Mouse (Mus musculus) ES-E14 (cell line): Measurements from ENCODE around the gene Casp8ap2. TPM values are rescaled to one million over a fixed set of nuclear protein-coding genes. Genes with fewer than 3 reads are reported as not detected.

ENCODE experiments used
- DNase-seq: peaks from one replicate; pipeline ENCODE4 v3.0.0-alpha.2; 2013; ENCODE audit warnings: low read depth, low spot score
- H3K27ac ChIP-seq: 2 replicates; pipeline ENCODE4 v1.5.1; 2012; ENCODE audit warnings: low read depth, mild to moderate bottlenecking, low read length, moderate library complexity, mixed read lengths; ENCODE audit not compliant: poor library complexity, insufficient read depth, severe bottlenecking
- H3K36me3 ChIP-seq: 2 replicates; pipeline ENCODE4 v1.6.1; 2012; ENCODE audit warnings: mild to moderate bottlenecking, low read length, moderate library complexity, mixed read lengths; ENCODE audit not compliant: control insufficient read depth, poor library complexity, insufficient read depth, severe bottlenecking
- H3K4me1 ChIP-seq, 2 experiments: fragments of 150-350 bp in 1 of 2; sonication (generic) in 1 of 2; 2 replicates each; pipeline ENCODE4 v1.6.1; 2012; ENCODE audit warnings: low read length in 2 of 2, mild to moderate bottlenecking in 1 of 2, mixed read lengths in 1 of 2; ENCODE audit not compliant: control insufficient read depth in 2 of 2, insufficient read depth in 2 of 2, poor library complexity in 1 of 2
- H3K4me3 ChIP-seq, 2 experiments: fragments of 150-350 bp in 1 of 2; sonication (generic) in 1 of 2; 2 replicates each; pipeline ENCODE4 v1.5.1; 2012; ENCODE audit warnings: low read length in 2 of 2, low read depth in 1 of 2, mild to moderate bottlenecking in 1 of 2, mixed read lengths in 1 of 2; ENCODE audit not compliant: insufficient read depth in 1 of 2, poor library complexity in 1 of 2, severe bottlenecking in 1 of 2
- H3K9ac ChIP-seq: 2 replicates; pipeline ENCODE4 v1.6.1; 2012; ENCODE audit warnings: low read depth, mild to moderate bottlenecking, low read length, mixed read lengths; ENCODE audit not compliant: poor library complexity, insufficient read depth, severe bottlenecking
- H3K9me3 ChIP-seq: fragments of 150-350 bp; sonication (generic); 2 replicates; pipeline ENCODE4 v1.6.1; 2012; ENCODE audit warnings: low read depth, mild to moderate bottlenecking, low read length; ENCODE audit not compliant: control insufficient read depth, insufficient read depth
- CHD2 ChIP-seq: IDR thresholded peaks from 2 replicates; pipeline ENCODE4 v1.6.1; 2014; ENCODE audit warnings: mild to moderate bottlenecking, low read depth, low read length, inconsistent platforms
- HCFC1 ChIP-seq: IDR thresholded peaks from 2 replicates; pipeline ENCODE4 v1.6.1; 2012; ENCODE audit warnings: low read length, inconsistent platforms, borderline replicate concordance; ENCODE audit not compliant: insufficient read depth
- MAFK ChIP-seq: IDR thresholded peaks from 2 replicates; pipeline ENCODE4 v1.6.1; 2014; ENCODE audit warnings: mild to moderate bottlenecking, low read depth, low read length, inconsistent platforms; ENCODE audit not compliant: insufficient read depth
- ZC3H11A ChIP-seq: IDR thresholded peaks from 2 replicates; pipeline ENCODE4 v1.6.1; 2012; ENCODE audit warnings: low read depth, mild to moderate bottlenecking, inconsistent platforms, low read length, borderline replicate concordance
- ZNF384 ChIP-seq: IDR thresholded peaks from 2 replicates; pipeline ENCODE4 v1.6.1; 2012; ENCODE audit warnings: low read depth, low read length, inconsistent platforms
- in situ Hi-C, 2 experiments: fragments of 600-800 bp; cut with MboI; formaldehyde crosslinking; loops; one replicate each; pipeline ENCODE4 v1.15.1; 2025; ENCODE audit warnings: low sequenced_read_pairs in 2 of 2, inconsistent platforms in 1 of 2; ENCODE audit not compliant: unreplicated experiment in 2 of 2
- total RNA-seq: library from RNA; depleted of rRNA; stranded (reverse); fragments of 300-350 nt; gene quantifications from 2 replicates; pipeline ENCODE4 v1.2.3, GENCODE M21; 2012; rRNA removed

The Casp8ap2 gene
- 30.7 and 39.0 TPM in 2 replicates for total RNA-seq

DNA sequence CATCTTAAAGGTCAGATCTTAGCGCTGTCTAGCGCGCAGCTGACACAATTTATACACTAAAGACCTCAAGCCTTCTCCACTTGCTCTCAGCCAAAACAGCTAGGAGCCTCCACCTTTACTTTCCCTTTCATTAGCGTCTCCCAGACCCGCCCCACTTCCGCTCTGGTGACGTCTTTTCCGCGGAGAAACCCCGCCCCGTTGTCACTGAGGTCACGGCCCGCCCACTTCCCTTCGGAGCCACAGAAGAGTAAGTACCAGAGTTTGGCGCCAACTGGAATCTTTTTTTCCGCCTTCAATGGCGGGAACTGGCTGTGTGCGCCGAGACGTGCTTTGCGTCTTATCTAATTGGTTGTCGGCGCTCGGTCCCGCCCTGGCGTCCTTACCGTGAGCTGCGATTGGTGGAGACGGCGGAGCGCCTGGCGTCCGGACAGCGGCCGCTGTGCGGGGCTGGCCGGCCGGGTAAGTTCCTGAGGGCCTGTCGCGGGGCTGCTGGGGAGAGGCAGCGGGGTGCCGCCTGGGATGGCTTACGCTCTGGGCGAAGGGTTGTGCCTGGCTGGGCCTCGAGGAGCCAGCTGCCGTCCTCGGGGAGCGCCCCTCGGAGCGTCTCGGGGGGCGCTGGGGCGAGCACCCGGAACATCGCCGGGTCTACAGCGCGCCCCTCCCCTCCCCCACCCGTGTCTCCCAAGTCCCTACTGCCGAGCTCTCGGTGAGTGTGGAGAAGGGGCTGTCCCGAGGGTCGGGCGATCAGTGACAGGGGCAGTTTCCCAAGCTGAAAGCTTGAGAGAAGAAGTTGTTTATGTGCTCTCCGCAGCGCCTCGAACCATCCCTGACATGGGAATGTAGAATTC is at the start of gene Casp8ap2:
Gene Casp8ap2 (plus strand): TSS at position 418 of the 848 bp plus-strand sequence.
- Histone ChIP-seq H3K4me3 (peak within 1 kb of the TSS; percentile 97 to 98), H3K9ac (peak within 1 kb of the TSS; percentile 98), H3K4me1 (0 out of 4 replicates have a peak, but pooled peaks cover 0 to 3% of the 10 kb centered on the region in 2 experiments), H3K9me3 (no peaks in the 10 kb centered on the region), H3K27ac (peak within 1 kb of the TSS; percentile 83), H3K36me3 (peaks cover 4% of the 10 kb centered on the region; the same call in 1 of the 2 replicates)
- no peak for TF ChIP-seq MAFK
- TF ChIP-seq ZC3H11A, result no peak
- peak; percentile 51; the same call in 1 of the 2 replicates for TF ChIP-seq CHD2
- TF ChIP-seq ZNF384, result peak; percentile 79
- TF ChIP-seq HCFC1, result 0 out of 2 replicates have a peak, but pooled peaks have one; percentile 27
- in situ Hi-C loops, result no loop called here
- DNase-seq, result peak; percentile 98

DNA sequence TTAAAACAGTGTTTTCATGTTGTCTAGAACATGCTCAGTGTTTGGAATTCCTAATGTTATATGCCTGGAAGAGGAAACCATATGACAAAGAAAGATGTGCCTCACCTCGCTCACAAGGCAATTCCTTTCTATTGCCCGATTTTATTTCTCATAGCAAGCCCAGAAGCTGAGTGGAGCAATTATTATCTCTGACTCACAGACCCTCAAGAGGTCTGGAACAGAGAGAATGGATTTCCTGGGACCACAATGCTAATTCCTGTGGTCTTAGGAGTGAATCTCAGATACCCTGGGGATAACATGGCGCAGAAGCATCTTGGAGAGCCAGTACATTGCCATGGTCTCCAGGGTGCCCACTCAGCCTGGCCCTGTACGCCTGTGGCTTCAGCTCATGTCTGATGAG is 46.2 kb upstream of the Casp8ap2 start:
- no peak overlapping the region for H3K9ac ChIP-seq
- DNase-seq, result no peak
- H3K4me3 ChIP-seq, result no peak overlapping the region
- no peaks in the 10 kb centered on the region for H3K9me3 ChIP-seq
- in situ Hi-C loops, result loop anchor here in 1 of 2 experiments (25.0 kb wide), 1 partner anchor 507 kb away; no protein-coding TSS in a partner anchor
- H3K36me3 ChIP-seq, result no peaks in the 10 kb centered on the region
- H3K27ac ChIP-seq, result no peak overlapping the region
- TF ChIP-seq HCFC1 (no peak), ZC3H11A (no peak), MAFK (no peak), ZNF384 (no peak), CHD2 (no peak)
- no peaks in the 10 kb centered on the region for H3K4me1 ChIP-seq

DNA sequence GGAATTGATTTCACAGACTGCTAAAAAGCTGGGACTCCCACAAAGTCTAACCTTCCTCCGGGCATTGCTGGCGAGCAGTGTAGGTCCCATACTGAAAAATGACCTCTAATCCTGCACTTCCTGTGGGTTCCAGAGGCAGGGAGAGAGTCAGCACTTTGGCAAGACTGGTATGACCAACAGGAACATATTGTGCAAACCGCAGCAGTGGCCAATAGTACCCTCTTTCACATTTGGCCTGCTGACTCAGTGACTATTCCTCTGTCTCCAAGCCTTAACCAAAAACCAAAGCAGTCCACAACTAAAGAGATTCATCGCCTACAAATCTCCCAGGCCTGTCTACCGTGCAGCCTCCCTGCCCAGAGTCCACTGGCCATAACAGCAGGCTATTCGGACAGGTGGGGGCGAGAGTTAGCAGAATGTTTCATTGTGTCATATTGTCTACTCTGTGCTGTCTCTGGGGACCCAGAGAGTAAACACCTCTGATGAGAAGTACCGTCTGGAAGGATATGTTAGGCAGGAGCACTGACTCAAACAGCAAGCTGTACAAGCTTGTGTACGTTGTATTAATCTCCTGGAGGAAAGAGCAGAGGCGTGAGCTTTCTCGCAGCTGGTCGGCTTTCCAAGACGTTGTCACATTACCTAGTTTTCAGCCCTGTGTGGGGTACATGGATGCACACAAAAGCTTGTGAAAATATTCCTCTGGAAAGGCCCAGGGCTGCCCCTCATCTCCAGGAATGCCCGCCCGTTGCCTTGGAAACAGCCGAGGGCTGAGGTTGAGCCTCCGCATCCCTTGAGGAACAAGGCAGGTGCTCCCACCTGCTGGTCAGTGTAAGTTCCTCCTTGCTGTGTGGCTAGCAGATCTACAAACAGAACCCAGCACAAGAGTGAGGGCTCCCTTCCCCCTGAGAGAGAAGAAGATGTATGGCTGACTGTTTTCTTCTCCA is 45.0 kb upstream of the Casp8ap2 start:
- no peak overlapping the region for H3K27ac ChIP-seq
- H3K4me1 ChIP-seq, result no peaks in the 10 kb centered on the region
- no peaks in the 10 kb centered on the region for H3K36me3 ChIP-seq
- no peak for TF ChIP-seq ZNF384
- no peak for TF ChIP-seq HCFC1
- TF ChIP-seq ZC3H11A, result no peak
- TF ChIP-seq MAFK, result no peak
- no peak for TF ChIP-seq CHD2
- H3K9me3 ChIP-seq, result no peaks in the 10 kb centered on the region
- no peak overlapping the region for H3K4me3 ChIP-seq
- in situ Hi-C loops, result loop anchor here in 1 of 2 experiments (25.0 kb wide), 1 partner anchor 508 kb away; no protein-coding TSS in a partner anchor
- no peak for DNase-seq
- H3K9ac ChIP-seq, result no peak overlapping the region

GRCm38 (mm10) chr4:32570939-32571317 is 44.3 kb upstream of the Casp8ap2 start:
- Histone ChIP-seq H3K9ac (no peak overlapping the region), H3K27ac (no peak overlapping the region), H3K4me3 (no peak overlapping the region), H3K36me3 (no peaks in the 10 kb centered on the region), H3K9me3 (no peaks in the 10 kb centered on the region), H3K4me1 (no peaks in the 10 kb centered on the region)
- TF ChIP-seq ZNF384 (no peak), MAFK (no peak), ZC3H11A (no peak), CHD2 (no peak), HCFC1 (no peak)
- in situ Hi-C loops, result loop anchor here in 1 of 2 experiments (25.0 kb wide), 1 partner anchor 509 kb away; no protein-coding TSS in a partner anchor
- no peak for DNase-seq
